9 mouse cellular contexts compared by ENCODE assay signal in genomic region chrX:86192420-86192994, GRCm38 (mm10). TPM values are rescaled to one million over a fixed set of nuclear protein-coding genes. Genes with fewer than 3 reads are reported as not detected.
DNase-seq lines count a peak whose midpoint lies in the region; ATAC-seq and TF ChIP-seq lines count a peak whose summit lies in the region.
"Had no signal": no experiment of that assay in that cellular context is flagged by ENCODE, and none has a peak within 500 bp of the region (broad histone marks: within the 10 kb centered on the region; RNA-seq: fewer than 3 reads in every experiment).

No protein-coding gene starts in this region.

- H3K9ac ChIP-seq in lung, embryonic 14.5 days, result no peak overlapping the region
- no peak overlapping the region for H3K9ac ChIP-seq in embryonic facial prominence, embryonic 12.5 days
- H3K9ac ChIP-seq in intestine, postnatal 0 days (ENCODE audit: low read depth, low read length), result no peak overlapping the region
- no peak overlapping the region for H3K9ac ChIP-seq in stomach, embryonic 15.5 days
- H3K9ac ChIP-seq: liver, embryonic 15.5 days had no signal

- peak; percentile 0 for DNase-seq in lung, embryonic 14.5 days
- DNase-seq in lung, adult 2 months, result no peak
- no peak for DNase-seq in layer of hippocampus, adult 11-12 months (ENCODE audit: low spot score)
- no peak for DNase-seq in B cell, adult 2 months
- DNase-seq in right cerebral cortex, adult 2 months (ENCODE audit: low spot score in 2 of 2), result no peak

- H3K4me2 ChIP-seq in lung, embryonic 14.5 days, result peak overlapping the region; percentile 55
- peak overlapping the region; percentile 76 for H3K4me2 ChIP-seq in embryonic facial prominence, embryonic 12.5 days (replicated peaks)
- peak overlapping the region; percentile 40 for H3K4me2 ChIP-seq in intestine, postnatal 0 days (replicated peaks; ENCODE audit: low read depth)
- peak overlapping the region; percentile 58 for H3K4me2 ChIP-seq in stomach, embryonic 15.5 days
- H3K4me2 ChIP-seq: liver, embryonic 15.5 days had no signal

- H3K9me3 ChIP-seq in lung, embryonic 14.5 days (ENCODE audit: low read depth, low read length), result no peaks in the 10 kb centered on the region
- H3K9me3 ChIP-seq in embryonic facial prominence, embryonic 12.5 days, result no peaks in the 10 kb centered on the region
- H3K9me3 ChIP-seq in intestine, postnatal 0 days (ENCODE audit: control insufficient read depth), result no peaks in the 10 kb centered on the region
- no peaks in the 10 kb centered on the region for H3K9me3 ChIP-seq in stomach, embryonic 15.5 days
- H3K9me3 ChIP-seq: liver, embryonic 15.5 days had no signal

- no peak for ATAC-seq in lung, embryonic 14.5 days (ENCODE audit: insufficient read depth)
- no peak for ATAC-seq in embryonic facial prominence, embryonic 12.5 days (ENCODE audit: insufficient number of reproducible peaks, insufficient read depth, low FRiP score, low TSS enrichment)
- ATAC-seq in intestine, postnatal 0 days, result no peak
- ATAC-seq in stomach, embryonic 15.5 days (ENCODE audit: insufficient read depth, low FRiP score, low read depth), result no peak

- no peak overlapping the region for H3K27ac ChIP-seq in lung, embryonic 14.5 days (ENCODE audit: low read depth)
- H3K27ac ChIP-seq in embryonic facial prominence, embryonic 12.5 days, result no peak overlapping the region
- no peak overlapping the region for H3K27ac ChIP-seq in intestine, postnatal 0 days (ENCODE audit: low read depth, low read length)
- H3K27ac ChIP-seq in stomach, embryonic 15.5 days, result no peak overlapping the region
- H3K27ac ChIP-seq: liver, embryonic 15.5 days had no signal

- no peak for TF ChIP-seq POLR2A in lung, adult 2 months (IDR thresholded peaks at IDR 0.05; ENCODE audit: borderline replicate concordance, extremely low read depth, low read depth, low read length)

- H3K4me3 ChIP-seq in lung, embryonic 14.5 days (ENCODE audit: low read depth, low read length), result peak overlapping the region; percentile 17
- no peak overlapping the region for H3K4me3 ChIP-seq in lung, adult 2 months (replicated peaks; ENCODE audit: extremely low read depth, low read depth, low read length)
- H3K4me3 ChIP-seq in embryonic facial prominence, embryonic 12.5 days, result peak overlapping the region; percentile 37
- H3K4me3 ChIP-seq in intestine, postnatal 0 days (ENCODE audit: low read depth, low read length), result no peak overlapping the region
- H3K4me3 ChIP-seq in stomach, embryonic 15.5 days (replicated peaks), result peak overlapping the region; percentile 25
- H3K4me3 ChIP-seq: liver, embryonic 15.5 days had no signal

- no peak for TF ChIP-seq CTCF in lung, embryonic 14.5 days (IDR thresholded peaks at IDR 0.05; ENCODE audit: low read depth)
- no peak for TF ChIP-seq CTCF in lung, adult 2 months (IDR thresholded peaks at IDR 0.05; ENCODE audit: insufficient read depth, low read length)
- 0 out of 2 replicates have a peak, but pooled peaks have one; percentile 15 for TF ChIP-seq CTCF in intestine, postnatal 0 days (IDR thresholded peaks at IDR 0.05; ENCODE audit: low read depth)

- no peaks in the 10 kb centered on the region for H3K36me3 ChIP-seq in lung, embryonic 14.5 days (ENCODE audit: insufficient read depth)
- no peaks in the 10 kb centered on the region for H3K36me3 ChIP-seq in embryonic facial prominence, embryonic 12.5 days
- H3K36me3 ChIP-seq in intestine, postnatal 0 days (ENCODE audit: control insufficient read depth, insufficient read depth), result no peaks in the 10 kb centered on the region
- H3K36me3 ChIP-seq in stomach, embryonic 15.5 days, result no peaks in the 10 kb centered on the region
- H3K36me3 ChIP-seq: liver, embryonic 15.5 days had no signal

- WGBS in lung, embryonic 14.5 days, result 10% methylated on average over 25 of the region's 25 CpGs
- WGBS in lung, adult 2 months, result 31% methylated on average over 25 of the region's 25 CpGs
- 19% methylated on average over 24 of the region's 25 CpGs for WGBS in embryonic facial prominence, embryonic 12.5 days
- WGBS in intestine, postnatal 0 days, result 23% methylated on average over 25 of the region's 25 CpGs
- WGBS in stomach, embryonic 15.5 days, result 18% methylated on average over 25 of the region's 25 CpGs

- H3K4me1 ChIP-seq in lung, embryonic 14.5 days (ENCODE audit: insufficient read depth), result no peaks in the 10 kb centered on the region
- H3K4me1 ChIP-seq in lung, adult 2 months (ENCODE audit: control insufficient read depth, insufficient read depth, low read length), result no peaks in the 10 kb centered on the region
- H3K4me1 ChIP-seq in embryonic facial prominence, embryonic 12.5 days, result no peaks in the 10 kb centered on the region
- no peaks in the 10 kb centered on the region for H3K4me1 ChIP-seq in intestine, postnatal 0 days (replicated peaks; ENCODE audit: control insufficient read depth, insufficient read depth, low read length)
- H3K4me1 ChIP-seq in stomach, embryonic 15.5 days, result no peaks in the 10 kb centered on the region
- H3K4me1 ChIP-seq: liver, embryonic 15.5 days had no signal

- peaks cover 23% of the 10 kb centered on the region for H3K27me3 ChIP-seq in lung, embryonic 14.5 days (ENCODE audit: insufficient read depth, low read length)
- H3K27me3 ChIP-seq in embryonic facial prominence, embryonic 12.5 days, result peaks cover 22% of the 10 kb centered on the region
- H3K27me3 ChIP-seq in intestine, postnatal 0 days (replicated peaks; ENCODE audit: control insufficient read depth, insufficient read depth, low read length), result peaks cover 3% of the 10 kb centered on the region; the same call in 1 of the 2 replicates
- H3K27me3 ChIP-seq in stomach, embryonic 15.5 days (replicated peaks), result peaks cover 11% of the 10 kb centered on the region

RNA-seq across cellular contexts. Expression of gene Nr0b1, which starts 0.9 kb away (rescaled TPM):
- polyA plus RNA-seq in lung, embryonic 14.5 days (2014; fragmentation: Nextera tagmentation; extraction: Ambion mirVana), result not detected in 2 replicates
- polyA plus RNA-seq in lung, adult 2 months (2012; rRNA removed), result not detected in 2 replicates
- 0.24 and 0.32 TPM in 2 replicates for polyA plus RNA-seq in embryonic facial prominence, embryonic 12.5 days (2016; fragmentation: Nextera tagmentation; extraction: Ambion mirVana)
- polyA plus RNA-seq in intestine, postnatal 0 days (2015; fragmentation: Nextera tagmentation; extraction: Ambion mirVana), result 0.07 TPM in 1 of 2 replicates, not detected in the other
- polyA plus RNA-seq in stomach, embryonic 15.5 days (2015; fragmentation: Nextera tagmentation; extraction: Ambion mirVana), result 0.28 and 0.53 TPM in 2 replicates

Comparison
In these comparisons a context has a peak if more than half of its experiments do, and no peak if none do; other contexts are left out.
1. H3K4me3 ChIP-seq: peak in lung, embryonic 14.5 days (single experiment), embryonic facial prominence, embryonic 12.5 days (single experiment) and stomach, embryonic 15.5 days (single experiment); none in lung, adult 2 months (single experiment) and intestine, postnatal 0 days (single experiment).
2. Peak in every context shown above with its lines, with median percentiles within 50 percentile points of each other: H3K4me2 ChIP-seq.